Mouse (Mus musculus): Measurements from ENCODE around the gene Rpl13. TPM values are rescaled to one million over a fixed set of nuclear protein-coding genes. Genes with fewer than 3 reads are reported as not detected.
A peak's percentile ranks its signal among the peaks of the same experiment; 100 is the strongest.

Gene Rpl13
- total RNA-seq, 4 experiments from 2014 or later: 402 to 462 (median 427) TPM

GRCm38 (mm10) chr8:123106531-123106930 is 4.4 kb downstream of the Rpl13 start:
- no peak for DNase-seq (ENCODE audit: low spot score)

GRCm38 (mm10) chr8:123108010-123108409 is 5.9 kb downstream of the Rpl13 start:
- no peak for DNase-seq (ENCODE audit: low spot score)

GRCm38 (mm10) chr8:123108953-123109352 is 6.8 kb downstream of the Rpl13 start:
- DNase-seq (ENCODE audit: low spot score): no peak

- DNase-seq (ENCODE audit: low spot score): no peak
Observed at GRCm38 (mm10) chr8:123110649-123111048, 8.5 kb downstream of the Rpl13 start.

GRCm38 (mm10) chr8:123112892-123113291 is 10.7 kb downstream of the Rpl13 start:
- no peak for DNase-seq (ENCODE audit: low spot score)

GRCm38 (mm10) chr8:123113908-123114469 is 11.8 kb downstream of the Rpl13 start:
- DNase-seq (ENCODE audit: low spot score): no peak

- no peak for DNase-seq (ENCODE audit: low spot score)
Observed at GRCm38 (mm10) chr8:123114644-123115043, 12.5 kb downstream of the Rpl13 start.

- DNase-seq (ENCODE audit: low spot score): no peak
Observed at GRCm38 (mm10) chr8:123117127-123117731, 15.1 kb downstream of the Rpl13 start, which contains the start of gene Cpne7. Cpne7 (plus strand) TSS chr8:123117374.

- DNase-seq (ENCODE audit: low spot score): no peak
Observed at GRCm38 (mm10) chr8:123117744-123118143, 15.6 kb downstream of the Rpl13 start.

GRCm38 (mm10) chr8:123122059-123122458 is 19.9 kb downstream of the Rpl13 start:
- DNase-seq (ENCODE audit: low spot score): no peak

- DNase-seq (ENCODE audit: low spot score): no peak
Observed at GRCm38 (mm10) chr8:123122670-123123069, 20.5 kb downstream of the Rpl13 start.

- DNase-seq (ENCODE audit: low spot score): no peak
Observed at GRCm38 (mm10) chr8:123126193-123126816, 24.2 kb downstream of the Rpl13 start.

GRCm38 (mm10) chr8:123131041-123131440 is 28.9 kb downstream of the Rpl13 start:
- no peak for DNase-seq (ENCODE audit: low spot score)

GRCm38 (mm10) chr8:123132953-123133352 is 30.8 kb downstream of the Rpl13 start:
- no peak for DNase-seq (ENCODE audit: low spot score)

- DNase-seq (ENCODE audit: low spot score): no peak
Observed at GRCm38 (mm10) chr8:123134149-123134713, 32.1 kb downstream of the Rpl13 start.

GRCm38 (mm10) chr8:123135406-123135805 is 33.3 kb downstream of the Rpl13 start:
- no peak for DNase-seq (ENCODE audit: low spot score)

- DNase-seq (ENCODE audit: low spot score): no peak
Observed at GRCm38 (mm10) chr8:123135806-123136205, 33.7 kb downstream of the Rpl13 start.

GRCm38 (mm10) chr8:123136287-123136686 is 34.1 kb downstream of the Rpl13 start:
- peak; percentile 44 for DNase-seq (ENCODE audit: low spot score)

GRCm38 (mm10) chr8:123137645-123138077 is 35.5 kb downstream of the Rpl13 start:
- no peak for DNase-seq (ENCODE audit: low spot score)

- no peak for DNase-seq (ENCODE audit: low spot score)
Observed at GRCm38 (mm10) chr8:123138741-123139140, 36.6 kb downstream of the Rpl13 start.

GRCm38 (mm10) chr8:123141741-123142462 is 39.8 kb downstream of the Rpl13 start:
- peak; percentile 94 for DNase-seq (ENCODE audit: low spot score)

- peak; percentile 41 for DNase-seq (ENCODE audit: low spot score)
Observed at GRCm38 (mm10) chr8:123145279-123145678, 43.1 kb downstream of the Rpl13 start.
